Mouse (Mus musculus): Measurements from ENCODE around the gene Rexo4.

GRCm38 (mm10) chr2:26933304-26934055 is 30.7 kb downstream of the Rexo4 start, which contains the start of the genes Surf4 and Stkld1:
- TF ChIP-seq CTCF (IDR thresholded peaks at IDR 0.05): no peak
- TF ChIP-seq EP300 (IDR thresholded peaks at IDR 0.05): no peak

Data from lung, postnatal 0 days (tissue).